Mouse (Mus musculus) gastrocnemius, postnatal 25 days (tissue): ENCODE measurements around the gene Megf11. TPM values are rescaled to one million over a fixed set of nuclear protein-coding genes. Genes with fewer than 3 reads are reported as not detected.

Experiments used
- DNase-seq: peaks from one replicate; pipeline ENCODE4 v3.0.0; 2022
- total RNA-seq, 2 experiments: library from RNA; stranded (reverse); gene quantifications; 1 replicate in 1 of 2; 2 replicates in 1 of 2; pipeline ENCODE4 v1.2.3; 2021

Gene Megf11
- total RNA-seq, 2 experiments from 2014 or later = 0.54 to 0.67 TPM

- DNase-seq = peak; percentile 33
Observed at GRCm38 (mm10) chr9:64393914-64394596, 8.6 kb downstream of the Megf11 start.

GRCm38 (mm10) chr9:64395238-64395920 is 10.0 kb downstream of the Megf11 start:
- no peak for DNase-seq

GRCm38 (mm10) chr9:64397108-64397507 is 11.7 kb downstream of the Megf11 start:
- no peak for DNase-seq

GRCm38 (mm10) chr9:64399121-64399520 is 13.7 kb downstream of the Megf11 start:
- no peak for DNase-seq

GRCm38 (mm10) chr9:64402141-64402540 is 16.7 kb downstream of the Megf11 start:
- no peak for DNase-seq

- no peak for DNase-seq
Observed at GRCm38 (mm10) chr9:64406841-64407240, 21.4 kb downstream of the Megf11 start.

- no peak for DNase-seq
Observed at GRCm38 (mm10) chr9:64407390-64407970, 22.1 kb downstream of the Megf11 start.

GRCm38 (mm10) chr9:64408821-64409220 is 23.4 kb downstream of the Megf11 start:
- DNase-seq = no peak

GRCm38 (mm10) chr9:64420471-64420870 is 35.0 kb downstream of the Megf11 start:
- no peak for DNase-seq

- no peak for DNase-seq
Observed at GRCm38 (mm10) chr9:64421986-64422616, 36.7 kb downstream of the Megf11 start.

GRCm38 (mm10) chr9:64423912-64424311 is 38.5 kb downstream of the Megf11 start:
- no peak for DNase-seq

- no peak for DNase-seq
Observed at GRCm38 (mm10) chr9:64436121-64436520, 50.7 kb downstream of the Megf11 start.

GRCm38 (mm10) chr9:64440101-64440500 is 54.7 kb downstream of the Megf11 start:
- no peak for DNase-seq

GRCm38 (mm10) chr9:64445981-64446380 is 60.6 kb downstream of the Megf11 start:
- no peak for DNase-seq

GRCm38 (mm10) chr9:64447070-64447469 is 61.6 kb downstream of the Megf11 start:
- no peak for DNase-seq

- peak; percentile 50 for DNase-seq
Observed at GRCm38 (mm10) chr9:64447522-64447921, 62.1 kb downstream of the Megf11 start.

- no peak for DNase-seq
Observed at GRCm38 (mm10) chr9:64452769-64453168, 67.3 kb downstream of the Megf11 start.

- no peak for DNase-seq
Observed at GRCm38 (mm10) chr9:64454196-64454595, 68.8 kb downstream of the Megf11 start.

- no peak for DNase-seq
Observed at GRCm38 (mm10) chr9:64455910-64456309, 70.5 kb downstream of the Megf11 start.

- no peak for DNase-seq
Observed at GRCm38 (mm10) chr9:64457596-64457995, 72.2 kb downstream of the Megf11 start.

- DNase-seq = no peak
Observed at GRCm38 (mm10) chr9:64461568-64462308, 76.3 kb downstream of the Megf11 start.

- DNase-seq = no peak
Observed at GRCm38 (mm10) chr9:64462870-64463269, 77.4 kb downstream of the Megf11 start.
